Mouse (Mus musculus): Measurements from ENCODE around the gene Bcl2l12. TPM values are rescaled to one million over a fixed set of nuclear protein-coding genes. Genes with fewer than 3 reads are reported as not detected.

Bcl2l12 gene
- total and polyA plus RNA-seq, 3 experiments, result 20.1 to 40.4 (median 20.3) TPM

- DNase-seq, result no peak
These were observed 11.4 kb downstream of the Bcl2l12 start for GRCm38 (mm10) chr7:44986879-44987718.

- DNase-seq, result peak; percentile 99
These were observed 12.2 kb downstream of the Bcl2l12 start, which contains the start of gene Prmt1 for GRCm38 (mm10) chr7:44986192-44986878. Gene Prmt1 (minus strand): TSS chr7:44986568.

- DNase-seq, result peak; percentile 84
These were observed 12.8 kb downstream of the Bcl2l12 start for GRCm38 (mm10) chr7:44985595-44986191.

GRCm38 (mm10) chr7:44984833-44985164, 13.7 kb downstream of the Bcl2l12 start:
- DNase-seq, result no peak

GRCm38 (mm10) chr7:44983944-44984832, 14.3 kb downstream of the Bcl2l12 start:
- no peak for DNase-seq

- peak; percentile 89 for DNase-seq
These were observed 15.4 kb downstream of the Bcl2l12 start for GRCm38 (mm10) chr7:44983085-44983484.

- no peak for DNase-seq
These were observed 17.0 kb downstream of the Bcl2l12 start for GRCm38 (mm10) chr7:44981539-44981938.

- DNase-seq, result no peak
These were observed 20.2 kb downstream of the Bcl2l12 start for GRCm38 (mm10) chr7:44978300-44978699.

- DNase-seq, result no peak
These were observed 23.4 kb downstream of the Bcl2l12 start for GRCm38 (mm10) chr7:44975117-44975419.

GRCm38 (mm10) chr7:44974383-44975116, 24.0 kb downstream of the Bcl2l12 start, which contains the start of gene Cpt1c:
Gene Cpt1c (minus strand): TSS chr7:44974851.
- peak; percentile 85 for DNase-seq

- DNase-seq, result no peak
These were observed 24.9 kb downstream of the Bcl2l12 start for GRCm38 (mm10) chr7:44973415-44974130.

GRCm38 (mm10) chr7:44971142-44971541, 27.4 kb downstream of the Bcl2l12 start:
- no peak for DNase-seq

- peak; percentile 92 for DNase-seq
These were observed 28.3 kb downstream of the Bcl2l12 start for GRCm38 (mm10) chr7:44970231-44970691.

GRCm38 (mm10) chr7:44966638-44967037, 31.9 kb downstream of the Bcl2l12 start:
- DNase-seq, result no peak

- no peak for DNase-seq
These were observed 32.5 kb downstream of the Bcl2l12 start for GRCm38 (mm10) chr7:44965975-44966374.

GRCm38 (mm10) chr7:44964990-44965389, 33.5 kb downstream of the Bcl2l12 start:
- no peak for DNase-seq

GRCm38 (mm10) chr7:44962831-44963230, 35.7 kb downstream of the Bcl2l12 start:
- DNase-seq, result no peak

- peak; percentile 1 for DNase-seq
These were observed 36.2 kb downstream of the Bcl2l12 start for GRCm38 (mm10) chr7:44962337-44962736.

GRCm38 (mm10) chr7:44960512-44960910, 38.0 kb downstream of the Bcl2l12 start:
- DNase-seq, result peak; percentile 1

GRCm38 (mm10) chr7:44959874-44960511, 38.5 kb downstream of the Bcl2l12 start:
- peak; percentile 3 for DNase-seq

All from adrenal gland, adult 2 months (tissue).